Mouse (Mus musculus) left cerebral cortex, adult 9 months (tissue): ENCODE data around the gene Rad9a.

ENCODE experiments used
- DNase-seq, 2 experiments: peaks; one replicate each; pipeline ENCODE4 v3.0.0; 2022; ENCODE audit warnings: low spot score in 2 of 2

The Rad9a gene

GRCm38 (mm10) chr19:4147022-4147405 is 54.4 kb downstream of the Rad9a start:
- no peak for DNase-seq

GRCm38 (mm10) chr19:4146366-4147021 is 55.0 kb downstream of the Rad9a start:
- DNase-seq, result no peak

- no peak for DNase-seq
Measured at GRCm38 (mm10) chr19:4145936-4146335, 55.5 kb downstream of the Rad9a start.
